Mouse (Mus musculus): ENCODE measurements around the gene Relb. TPM values are rescaled to one million over a fixed set of nuclear protein-coding genes. Genes with fewer than 3 reads are reported as not detected.

Gene Relb
- polyA plus RNA-seq, 1 experiment, result 5.3 TPM

- TF ChIP-seq POLR2A (IDR thresholded peaks at IDR 0.05; ENCODE audit: borderline replicate concordance, extremely low read depth, insufficient read depth, insufficient read length, poor library complexity, severe bottlenecking) (peak; percentile 34; the same call in 1 of the 2 replicates), CTCF (IDR thresholded peaks at IDR 0.05; ENCODE audit: borderline replicate concordance, extremely low read depth, insufficient read depth, insufficient read length) (no peak)
- DNase-seq (ENCODE audit: low read depth), result peak; percentile 99
Measured at GRCm38 (mm10) chr7:19561765-19562642, 67.2 kb downstream of the Relb start.

- TF ChIP-seq CTCF (IDR thresholded peaks at IDR 0.05; ENCODE audit: borderline replicate concordance, extremely low read depth, insufficient read depth, insufficient read length) (no peak), POLR2A (IDR thresholded peaks at IDR 0.05; ENCODE audit: borderline replicate concordance, extremely low read depth, insufficient read depth, insufficient read length, poor library complexity, severe bottlenecking) (no peak)
- no peak for DNase-seq (ENCODE audit: low read depth)
Measured at GRCm38 (mm10) chr7:19561431-19561764, 67.8 kb downstream of the Relb start.

DNA sequence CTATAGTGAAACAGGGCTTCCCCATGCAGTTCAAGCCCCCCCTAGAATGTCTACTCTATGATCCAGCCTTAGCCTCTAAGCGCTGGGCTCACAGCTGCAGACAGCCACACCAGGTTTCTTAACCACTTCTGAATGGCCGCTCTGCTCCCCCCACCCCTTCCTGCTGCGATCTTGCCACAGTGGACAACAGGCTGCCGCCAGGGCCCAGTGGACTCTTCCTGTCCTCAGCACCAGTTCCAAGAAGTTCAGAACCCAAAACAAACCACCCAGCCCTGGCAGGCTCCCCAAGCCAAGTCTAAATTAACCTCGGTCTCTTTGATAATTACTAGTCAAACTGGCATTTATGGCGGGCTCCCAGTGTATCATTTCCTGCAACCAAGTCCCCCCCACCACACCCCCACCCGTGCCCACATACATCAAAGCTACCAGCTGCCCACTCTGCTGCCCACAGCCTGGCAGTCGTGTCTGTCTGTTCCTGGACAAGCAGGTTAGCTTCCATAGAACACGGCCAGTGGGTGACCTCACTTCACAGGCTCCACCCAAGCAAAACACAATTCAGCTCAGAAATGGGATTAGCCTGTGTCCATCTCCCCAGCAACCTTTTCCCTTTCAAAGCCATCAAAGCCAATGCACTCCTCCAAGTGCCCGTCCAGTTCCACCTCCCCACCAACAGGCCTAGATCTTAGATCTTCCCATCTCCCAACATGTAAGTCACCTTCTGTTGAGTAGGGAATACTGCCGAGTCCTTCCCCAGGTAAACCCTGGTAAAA is 68.6 kb downstream of the Relb start:
- TF ChIP-seq CTCF (IDR thresholded peaks at IDR 0.05; ENCODE audit: borderline replicate concordance, extremely low read depth, insufficient read depth, insufficient read length) (no peak), POLR2A (IDR thresholded peaks at IDR 0.05; ENCODE audit: borderline replicate concordance, extremely low read depth, insufficient read depth, insufficient read length, poor library complexity, severe bottlenecking) (no peak)
- no peak for DNase-seq (ENCODE audit: low read depth)

GRCm38 (mm10) chr7:19558965-19559364 is 70.3 kb downstream of the Relb start:
- no peak for DNase-seq (ENCODE audit: low read depth)
- peak; percentile 68 for TF ChIP-seq CTCF (IDR thresholded peaks at IDR 0.05; ENCODE audit: borderline replicate concordance, extremely low read depth, insufficient read depth, insufficient read length)
- TF ChIP-seq POLR2A (IDR thresholded peaks at IDR 0.05; ENCODE audit: borderline replicate concordance, extremely low read depth, insufficient read depth, insufficient read length, poor library complexity, severe bottlenecking), result no peak

GRCm38 (mm10) chr7:19557982-19558900 is 71.0 kb downstream of the Relb start:
- TF ChIP-seq POLR2A (IDR thresholded peaks at IDR 0.05; ENCODE audit: borderline replicate concordance, extremely low read depth, insufficient read depth, insufficient read length, poor library complexity, severe bottlenecking) (no peak), CTCF (IDR thresholded peaks at IDR 0.05; ENCODE audit: borderline replicate concordance, extremely low read depth, insufficient read depth, insufficient read length) (no peak)
- DNase-seq (ENCODE audit: low read depth), result no peak

GRCm38 (mm10) chr7:19557086-19557485 is 72.2 kb downstream of the Relb start:
- no peak for DNase-seq (ENCODE audit: low read depth)
- no peak for TF ChIP-seq POLR2A (IDR thresholded peaks at IDR 0.05; ENCODE audit: borderline replicate concordance, extremely low read depth, insufficient read depth, insufficient read length, poor library complexity, severe bottlenecking)
- TF ChIP-seq CTCF (IDR thresholded peaks at IDR 0.05; ENCODE audit: borderline replicate concordance, extremely low read depth, insufficient read depth, insufficient read length), result no peak

Other genes with a start within 250 kb of the Relb start
- gene Ercc2, start 247.4 kb downstream of the Relb start, polyA plus RNA-seq (2012; rRNA removed), result 81.7 and 106 TPM in 2 replicates
- gene Klc3, start 225.3 kb downstream of the Relb start, polyA plus RNA-seq (2012; rRNA removed), result 1.5 and 2.5 TPM in 2 replicates
- 0.24 and 0.31 TPM in 2 replicates for gene Ckm, start 224.7 kb downstream of the Relb start, polyA plus RNA-seq (2012; rRNA removed)
- 50.7 and 67.0 TPM in 2 replicates for gene Mark4, start 170.6 kb downstream of the Relb start, polyA plus RNA-seq (2012; rRNA removed)
- 0.91 and 1.0 TPM in 2 replicates for gene Exoc3l2, start 166.1 kb downstream of the Relb start, polyA plus RNA-seq (2012; rRNA removed)
- 11.2 and 14.6 TPM in 2 replicates for gene Bloc1s3, start 121.1 kb downstream of the Relb start, polyA plus RNA-seq (2012; rRNA removed)
- gene Trappc6a, start 121.0 kb downstream of the Relb start, polyA plus RNA-seq (2012; rRNA removed), result 29.0 and 38.3 TPM in 2 replicates
- gene Nkpd1, start 111.6 kb downstream of the Relb start, polyA plus RNA-seq (2012; rRNA removed), result 0.51 and 0.68 TPM in 2 replicates
- gene Ppp1r37, start 66.4 kb downstream of the Relb start, polyA plus RNA-seq (2012; rRNA removed), result 116 and 136 TPM in 2 replicates
- 1.4 and 1.6 TPM in 2 replicates for gene Zfp296, start 52.2 kb downstream of the Relb start, polyA plus RNA-seq (2012; rRNA removed)
- gene Gemin7, start 51.8 kb downstream of the Relb start, polyA plus RNA-seq (2012; rRNA removed), result 67.3 and 72.9 TPM in 2 replicates
- 154 and 197 TPM in 2 replicates for gene Clasrp, start 25.0 kb downstream of the Relb start, polyA plus RNA-seq (2012; rRNA removed)
- 89.4 and 114 TPM in 2 replicates for gene Clptm1, start 35.6 kb upstream of the Relb start, polyA plus RNA-seq (2012; rRNA removed)
- 0.30 TPM in 2 replicates for gene Apoc2, start 48.5 kb upstream of the Relb start, polyA plus RNA-seq (2012; rRNA removed)
- gene Gm44805, start 52.0 kb upstream of the Relb start, polyA plus RNA-seq (2012; rRNA removed), result not detected in 2 replicates
- gene Apoc4, start 52.0 kb upstream of the Relb start, polyA plus RNA-seq (2012; rRNA removed), result not detected in 2 replicates
- gene Apoc1, start 63.2 kb upstream of the Relb start, polyA plus RNA-seq (2012; rRNA removed), result 0.81 and 2.0 TPM in 2 replicates
- gene Apoe, start 69.8 kb upstream of the Relb start, polyA plus RNA-seq (2012; rRNA removed), result 235 and 295 TPM in 2 replicates
- gene Tomm40, start 86.0 kb upstream of the Relb start, polyA plus RNA-seq (2012; rRNA removed), result 111 and 131 TPM in 2 replicates
- gene Nectin2, start 121.0 kb upstream of the Relb start, polyA plus RNA-seq (2012; rRNA removed), result 39.7 and 45.2 TPM in 2 replicates
- gene Bcam, start 141.6 kb upstream of the Relb start, polyA plus RNA-seq (2012; rRNA removed), result 13.8 and 19.5 TPM in 2 replicates
- gene Cblc, start 167.4 kb upstream of the Relb start, polyA plus RNA-seq (2012; rRNA removed), result 0.33 and 0.58 TPM in 2 replicates
- gene Bcl3, start 193.3 kb upstream of the Relb start, polyA plus RNA-seq (2012; rRNA removed), result 0.47 and 0.92 TPM in 2 replicates
- 17.1 and 18.8 TPM in 2 replicates for gene Gm19345, start 222.6 kb upstream of the Relb start, polyA plus RNA-seq (2012; rRNA removed)
- not detected in 2 replicates for gene Ceacam16, start 231.9 kb upstream of the Relb start, polyA plus RNA-seq (2012; rRNA removed)

All from brain, embryonic 14.5 days (tissue).